Mouse (Mus musculus): ENCODE data around the gene Gm8251. TPM values are rescaled to one million over a fixed set of nuclear protein-coding genes. Genes with fewer than 3 reads are reported as not detected.
"Not testable (repeated sequence)": the region's sequence is repeated elsewhere in the genome, so short reads cannot be mapped to it uniquely, and the experiment has no call there.

The Gm8251 gene
- 0.05 and 0.11 TPM in 2 replicates for polyA plus RNA-seq (2015; fragmentation: Nextera tagmentation; extraction: Ambion mirVana)

DNA sequence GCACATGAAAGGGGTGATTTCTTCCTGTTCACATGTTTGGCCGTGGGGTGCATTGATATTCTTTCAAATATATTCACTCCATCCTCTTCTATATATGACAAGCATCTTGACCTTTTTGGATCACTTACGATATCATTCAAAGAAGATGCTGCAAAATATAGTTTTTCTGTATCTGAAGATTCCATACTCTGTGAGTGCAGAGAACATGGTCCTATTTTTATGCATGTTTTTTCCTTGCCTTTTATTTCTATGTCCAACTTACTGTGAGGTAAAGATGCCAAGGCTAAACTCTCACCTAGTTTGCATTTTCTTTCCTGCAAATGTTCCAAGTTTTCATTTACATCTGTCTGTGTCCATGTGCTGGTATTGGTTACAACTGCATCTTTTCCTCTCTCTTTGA lies at the start of gene Gm8251:
TSS of gene Gm8251 (minus strand) at position 101 of the 400 bp plus-strand sequence.
- Histone ChIP-seq H3K27ac (ENCODE audit: low read length) (no peak within 1 kb of the TSS), H3K4me3 (replicated peaks; ENCODE audit: low read length) (no peak within 1 kb of the TSS), H3K4me1 (replicated peaks; ENCODE audit: control insufficient read depth, insufficient read depth, low read length) (no peaks in the 10 kb centered on the region), H3K4me2 (ENCODE audit: low read length) (no peak within 1 kb of the TSS), H3K27me3 (replicated peaks; ENCODE audit: control insufficient read depth, insufficient read depth, low read length) (no peaks in the 10 kb centered on the region), H3K9me3 (ENCODE audit: control insufficient read depth, low read length) (no peaks in the 10 kb centered on the region), H3K9ac (replicated peaks; ENCODE audit: low read depth, low read length) (no peak within 1 kb of the TSS), H3K36me3 (ENCODE audit: control insufficient read depth, insufficient read depth) (no peaks in the 10 kb centered on the region)
- ATAC-seq: no peak
- 92% methylated on average over 2 of the region's 2 CpGs for WGBS

DNA sequence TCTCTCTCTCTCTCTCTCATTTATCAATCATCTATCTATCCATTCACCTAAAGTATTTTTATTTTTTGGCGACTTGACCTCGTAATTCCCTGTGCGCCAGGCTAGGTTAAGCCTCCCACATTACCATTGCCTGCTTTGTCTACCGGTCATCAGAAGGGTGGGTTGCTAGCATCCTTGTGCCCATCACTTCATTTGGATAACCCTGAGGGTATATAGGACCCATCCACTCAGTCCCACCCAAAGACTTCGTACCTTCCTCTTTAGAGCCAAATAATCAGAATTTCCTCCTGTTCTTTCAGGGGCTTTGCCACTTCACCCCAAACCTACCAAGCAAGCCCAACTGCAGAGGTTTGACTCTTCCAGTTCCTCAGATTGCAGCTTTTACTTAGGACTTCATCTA lies 41.2 kb upstream of the Gm8251 start:
- H3K4me1 ChIP-seq (replicated peaks; ENCODE audit: control insufficient read depth, insufficient read depth, low read length): peaks cover 9% of the 10 kb centered on the region
- peak overlapping the region; percentile 89 for H3K4me3 ChIP-seq (replicated peaks; ENCODE audit: low read length)
- ATAC-seq: no peak
- H3K27me3 ChIP-seq (replicated peaks; ENCODE audit: control insufficient read depth, insufficient read depth, low read length): no peaks in the 10 kb centered on the region
- peaks cover 6% of the 10 kb centered on the region for H3K36me3 ChIP-seq (ENCODE audit: control insufficient read depth, insufficient read depth)
- no peak overlapping the region for H3K27ac ChIP-seq (ENCODE audit: low read length)
- 0 out of 2 replicates have a peak overlapping the region, but pooled peaks have one; percentile 37 for H3K9ac ChIP-seq (replicated peaks; ENCODE audit: low read depth, low read length)
- H3K9me3 ChIP-seq (ENCODE audit: control insufficient read depth, low read length): no peaks in the 10 kb centered on the region
- peak overlapping the region; percentile 57 for H3K4me2 ChIP-seq (ENCODE audit: low read length)
- 12% methylated on average over 5 of the region's 5 CpGs for WGBS

DNA sequence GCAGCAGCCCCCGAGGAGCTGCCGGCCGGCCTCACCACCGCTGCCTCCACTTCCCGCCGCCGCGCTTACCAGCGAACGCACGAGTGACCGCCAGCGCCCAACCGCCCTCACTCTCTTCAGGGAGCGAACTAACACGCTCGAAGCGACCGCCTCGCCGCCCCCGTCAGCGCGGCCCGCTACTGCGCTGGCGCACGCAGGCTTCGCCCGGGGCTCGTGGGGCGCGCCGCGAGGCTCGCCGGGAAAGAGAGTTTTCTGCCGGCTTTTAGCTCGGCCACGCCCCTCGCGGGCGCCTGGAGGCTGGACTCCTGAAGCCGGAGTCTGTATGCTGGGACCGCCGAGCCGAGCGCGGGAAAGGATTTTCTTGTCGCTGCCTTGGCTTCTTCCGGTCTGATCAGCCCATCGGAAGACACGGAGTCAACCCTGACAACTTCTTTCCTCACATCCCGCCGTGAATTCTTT lies 40.6 kb upstream of the Gm8251 start, which contains the start of gene Tex30:
TSS of gene Tex30 (minus strand) at position 183 of the 459 bp plus-strand sequence.
- no peaks in the 10 kb centered on the region for H3K9me3 ChIP-seq (ENCODE audit: control insufficient read depth, low read length)
- H3K9ac ChIP-seq (replicated peaks; ENCODE audit: low read depth, low read length): peak within 1 kb of the TSS; percentile 81
- H3K27ac ChIP-seq (ENCODE audit: low read length): peak within 1 kb of the TSS; percentile 85
- peak within 1 kb of the TSS; percentile 69 for H3K4me2 ChIP-seq (ENCODE audit: low read length)
- ATAC-seq: peak; percentile 99
- WGBS: 0% methylated on average over 52 of the region's 55 CpGs
- no peaks in the 10 kb centered on the region for H3K27me3 ChIP-seq (replicated peaks; ENCODE audit: control insufficient read depth, insufficient read depth, low read length)
- H3K36me3 ChIP-seq (ENCODE audit: control insufficient read depth, insufficient read depth): peaks cover 2% of the 10 kb centered on the region; the same call in 1 of the 2 replicates
- peak within 1 kb of the TSS; percentile 89 for H3K4me3 ChIP-seq (replicated peaks; ENCODE audit: low read length)
- H3K4me1 ChIP-seq (replicated peaks; ENCODE audit: control insufficient read depth, insufficient read depth, low read length): peaks cover 9% of the 10 kb centered on the region

DNA sequence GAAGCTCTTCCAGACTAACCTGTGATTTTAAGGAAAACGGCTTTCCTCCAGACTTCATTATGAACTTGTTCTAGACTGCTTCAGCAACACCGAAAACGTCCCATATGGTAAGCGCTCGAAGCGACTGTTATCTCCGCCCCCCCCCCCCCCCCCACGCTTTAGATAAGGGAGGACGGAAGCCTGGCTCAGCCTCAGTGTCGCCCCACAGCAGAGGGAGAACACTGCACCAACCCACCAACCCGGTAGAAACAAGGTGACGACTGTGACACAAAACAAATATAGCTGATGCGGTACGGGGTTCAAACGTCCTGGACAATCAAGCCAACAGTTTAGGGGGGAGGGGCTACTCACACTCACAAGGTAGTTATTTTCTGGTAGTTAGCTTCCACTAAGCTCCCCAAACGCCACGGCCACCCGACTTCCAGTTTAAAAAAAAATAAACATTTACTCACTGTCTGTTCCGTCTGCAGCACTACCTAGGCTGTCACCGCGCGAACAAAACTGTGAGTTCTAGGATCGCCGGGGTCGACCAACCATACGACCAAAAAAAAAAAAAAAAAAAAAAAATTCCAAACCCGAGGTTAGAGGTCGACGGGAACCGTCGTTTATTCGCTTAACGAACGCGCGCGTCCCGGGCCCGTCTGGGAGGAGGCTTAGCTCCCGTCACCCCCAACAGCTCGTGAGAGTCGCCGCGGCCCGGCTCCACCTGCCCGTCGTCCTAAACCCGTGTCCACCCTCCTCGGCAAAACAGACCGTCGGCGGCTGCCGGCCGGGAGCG lies 39.9 kb upstream of the Gm8251 start:
- Histone ChIP-seq H3K9me3 (ENCODE audit: control insufficient read depth, low read length) (no peaks in the 10 kb centered on the region), H3K4me2 (ENCODE audit: low read length) (peak overlapping the region; percentile 69), H3K4me1 (replicated peaks; ENCODE audit: control insufficient read depth, insufficient read depth, low read length) (peaks cover 9% of the 10 kb centered on the region), H3K36me3 (ENCODE audit: control insufficient read depth, insufficient read depth) (no peaks in the 10 kb centered on the region), H3K4me3 (replicated peaks; ENCODE audit: low read length) (peak overlapping the region; percentile 89), H3K27me3 (replicated peaks; ENCODE audit: control insufficient read depth, insufficient read depth, low read length) (no peaks in the 10 kb centered on the region), H3K27ac (ENCODE audit: low read length) (peak overlapping the region; percentile 85), H3K9ac (replicated peaks; ENCODE audit: low read depth, low read length) (peak overlapping the region; percentile 81)
- under 1% methylated on average over 54 of the region's 55 CpGs for WGBS
- peak; percentile 64 for ATAC-seq

DNA sequence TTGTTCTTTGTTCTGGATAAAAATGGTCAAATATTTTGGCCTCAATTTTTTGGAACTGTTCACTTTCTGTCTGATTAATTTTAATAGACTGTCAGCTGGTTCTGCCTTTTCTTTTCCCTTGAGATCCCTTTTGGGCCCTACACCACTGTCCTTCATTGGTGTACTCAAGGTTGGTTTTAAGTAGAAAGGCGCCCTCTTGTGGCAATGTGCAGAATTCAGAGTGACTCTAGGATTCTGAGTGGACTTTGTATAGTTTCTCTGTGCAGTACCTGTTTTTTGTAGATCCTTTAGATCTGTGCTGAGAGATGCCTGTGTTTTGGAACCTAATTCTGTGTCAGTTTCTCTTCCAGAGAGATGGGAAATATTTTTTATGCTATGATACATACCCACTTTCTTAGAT lies 2.9 kb upstream of the Gm8251 start:
- H3K4me1 ChIP-seq (replicated peaks; ENCODE audit: control insufficient read depth, insufficient read depth, low read length): no peaks in the 10 kb centered on the region
- no peak for ATAC-seq
- no peaks in the 10 kb centered on the region for H3K9me3 ChIP-seq (ENCODE audit: control insufficient read depth, low read length)
- no peak overlapping the region for H3K4me3 ChIP-seq (replicated peaks; ENCODE audit: low read length)
- H3K27ac ChIP-seq (ENCODE audit: low read length): no peak overlapping the region
- no peaks in the 10 kb centered on the region for H3K27me3 ChIP-seq (replicated peaks; ENCODE audit: control insufficient read depth, insufficient read depth, low read length)
- 0% methylated on average over 1 of the region's 1 CpGs for WGBS
- H3K36me3 ChIP-seq (ENCODE audit: control insufficient read depth, insufficient read depth): no peaks in the 10 kb centered on the region
- H3K9ac ChIP-seq (replicated peaks; ENCODE audit: low read depth, low read length): no peak overlapping the region
- H3K4me2 ChIP-seq (ENCODE audit: low read length): no peak overlapping the region

DNA sequence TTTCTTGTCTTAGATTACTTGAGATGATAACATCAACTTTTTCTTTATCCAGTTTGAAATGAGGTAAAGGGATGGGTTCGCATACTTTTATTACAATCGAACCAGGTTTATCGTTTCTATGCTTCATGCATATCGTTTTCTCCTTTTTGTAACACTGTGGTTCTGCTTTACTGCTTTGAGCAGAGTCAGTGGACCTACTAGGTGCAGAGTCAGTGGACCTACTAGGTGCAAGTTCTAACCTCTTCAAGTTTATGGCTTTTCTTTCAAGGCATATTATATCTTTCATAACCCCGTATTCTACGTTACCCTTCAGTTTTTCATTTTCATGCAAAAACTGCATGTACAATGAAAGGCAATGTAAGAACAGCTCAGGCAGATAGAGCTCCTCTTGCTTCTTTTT lies 1.7 kb upstream of the Gm8251 start:
- no peak overlapping the region for H3K4me3 ChIP-seq (replicated peaks; ENCODE audit: low read length)
- H3K27ac ChIP-seq (ENCODE audit: low read length): no peak overlapping the region
- WGBS: 94% methylated on average over 6 of the region's 6 CpGs
- ATAC-seq: no peak
- H3K4me1 ChIP-seq (replicated peaks; ENCODE audit: control insufficient read depth, insufficient read depth, low read length): no peaks in the 10 kb centered on the region
- H3K36me3 ChIP-seq (ENCODE audit: control insufficient read depth, insufficient read depth): no peaks in the 10 kb centered on the region
- no peak overlapping the region for H3K9ac ChIP-seq (replicated peaks; ENCODE audit: low read depth, low read length)
- H3K27me3 ChIP-seq (replicated peaks; ENCODE audit: control insufficient read depth, insufficient read depth, low read length): no peaks in the 10 kb centered on the region
- no peak overlapping the region for H3K4me2 ChIP-seq (ENCODE audit: low read length)
- H3K9me3 ChIP-seq (ENCODE audit: control insufficient read depth, low read length): no peaks in the 10 kb centered on the region

DNA sequence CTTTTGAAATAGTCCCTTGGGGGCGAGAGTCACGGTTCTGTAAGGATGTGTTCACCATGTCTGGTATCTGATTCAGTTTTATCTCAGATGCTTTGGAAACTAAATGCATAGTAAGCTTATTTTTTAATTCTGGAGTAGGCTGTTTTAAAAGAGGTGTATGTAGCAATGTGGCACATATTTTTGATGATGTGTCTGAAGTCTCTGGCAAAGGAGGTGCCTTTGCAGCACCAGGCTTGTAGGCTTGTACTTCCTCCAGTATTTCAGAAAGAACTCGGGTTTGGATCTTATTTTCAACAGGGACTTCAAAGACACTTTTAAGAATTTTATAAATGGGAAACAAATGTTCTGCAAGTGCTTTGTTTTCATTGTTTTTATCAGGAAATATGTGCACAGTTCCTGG lies 3.9 kb downstream of the Gm8251 start:
- H3K9ac ChIP-seq (replicated peaks; ENCODE audit: low read depth, low read length): no peak overlapping the region
- no peaks in the 10 kb centered on the region for H3K27me3 ChIP-seq (replicated peaks; ENCODE audit: control insufficient read depth, insufficient read depth, low read length)
- H3K27ac ChIP-seq (ENCODE audit: low read length): no peak overlapping the region
- H3K4me2 ChIP-seq (ENCODE audit: low read length): no peak overlapping the region
- no peaks in the 10 kb centered on the region for H3K4me1 ChIP-seq (replicated peaks; ENCODE audit: control insufficient read depth, insufficient read depth, low read length)
- ATAC-seq: no peak
- H3K36me3 ChIP-seq (ENCODE audit: control insufficient read depth, insufficient read depth): no peaks in the 10 kb centered on the region
- no peak overlapping the region for H3K4me3 ChIP-seq (replicated peaks; ENCODE audit: low read length)
- WGBS: 81% methylated on average over 3 of the region's 3 CpGs
- H3K9me3 ChIP-seq (ENCODE audit: control insufficient read depth, low read length): no peaks in the 10 kb centered on the region

DNA sequence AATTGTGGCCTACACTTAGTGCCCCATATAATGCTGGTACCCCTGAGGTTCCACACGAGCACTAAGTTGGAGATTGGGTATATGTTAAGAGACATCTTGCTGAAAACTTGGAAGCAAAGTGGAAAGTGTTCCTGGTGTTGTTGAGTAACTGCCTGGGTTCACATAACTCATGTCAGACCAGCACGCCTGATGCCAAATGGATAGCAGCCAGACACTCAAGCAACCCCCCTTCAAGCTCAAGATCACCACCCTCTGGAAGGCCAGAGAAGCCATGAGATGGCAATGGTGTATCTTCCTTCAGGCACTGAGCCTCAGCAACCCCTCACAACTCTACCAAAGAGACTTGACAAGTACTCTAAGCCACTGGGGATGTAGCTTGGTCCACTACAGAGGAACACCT lies 15.2 kb downstream of the Gm8251 start:
- 91% methylated on average over 2 of the region's 2 CpGs for WGBS
- H3K27me3 ChIP-seq (replicated peaks; ENCODE audit: control insufficient read depth, insufficient read depth, low read length): no peaks in the 10 kb centered on the region
- H3K9ac ChIP-seq (replicated peaks; ENCODE audit: low read depth, low read length): no peak overlapping the region
- H3K4me1 ChIP-seq (replicated peaks; ENCODE audit: control insufficient read depth, insufficient read depth, low read length): peaks cover 4% of the 10 kb centered on the region; the same call in 1 of the 2 replicates
- ATAC-seq: no peak
- H3K27ac ChIP-seq (ENCODE audit: low read length): no peak overlapping the region
- no peak overlapping the region for H3K4me3 ChIP-seq (replicated peaks; ENCODE audit: low read length)
- no peaks in the 10 kb centered on the region for H3K9me3 ChIP-seq (ENCODE audit: control insufficient read depth, low read length)
- no peak overlapping the region for H3K4me2 ChIP-seq (ENCODE audit: low read length)
- no peaks in the 10 kb centered on the region for H3K36me3 ChIP-seq (ENCODE audit: control insufficient read depth, insufficient read depth)

DNA sequence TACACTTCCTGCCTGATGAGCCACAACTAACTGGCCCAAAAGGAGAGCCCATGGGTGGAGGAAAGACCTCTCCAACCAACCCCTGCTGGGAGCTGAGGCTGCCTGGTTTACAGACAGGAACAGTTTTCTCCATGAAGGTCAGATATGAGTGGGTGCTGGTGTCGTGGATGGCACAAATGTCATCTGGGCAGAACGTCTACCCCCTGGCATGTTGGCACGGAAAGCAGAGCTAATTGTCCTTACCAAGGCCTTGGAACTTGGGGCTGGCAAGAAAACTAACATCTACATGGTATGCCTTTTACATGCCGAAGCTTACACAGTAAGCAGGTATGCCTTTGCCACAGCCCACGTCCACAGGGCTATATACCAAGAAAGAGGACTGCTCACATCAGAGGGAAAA lies 16.0 kb downstream of the Gm8251 start:
- not testable (repeated sequence) for H3K9me3 ChIP-seq (ENCODE audit: control insufficient read depth, low read length); ATAC-seq; H3K4me2 ChIP-seq (ENCODE audit: low read length); H3K27ac ChIP-seq (ENCODE audit: low read length); H3K27me3 ChIP-seq (replicated peaks; ENCODE audit: control insufficient read depth, insufficient read depth, low read length); H3K4me1 ChIP-seq (replicated peaks; ENCODE audit: control insufficient read depth, insufficient read depth, low read length); H3K36me3 ChIP-seq (ENCODE audit: control insufficient read depth, insufficient read depth); H3K9ac ChIP-seq (replicated peaks; ENCODE audit: low read depth, low read length); H3K4me3 ChIP-seq (replicated peaks; ENCODE audit: low read length)
- WGBS: 88% methylated on average over 5 of the region's 5 CpGs

Measured in forebrain, embryonic 16.5 days (tissue).